Mouse (Mus musculus): ENCODE measurements around the gene Adam25. TPM values are rescaled to one million over a fixed set of nuclear protein-coding genes. Genes with fewer than 3 reads are reported as not detected.

Gene Adam25
- polyA plus RNA-seq (2021; fragmentation: Nextera tagmentation), result not detected in 2 replicates
- long read RNA-seq, experiment 1, result 0 reads
- long read RNA-seq, experiment 2, result 0 reads

GRCm38 (mm10) chr8:40751908-40752307, at the start of gene Adam25:
Gene Adam25 (plus strand): TSS chr8:40752208.

GRCm38 (mm10) chr8:40792973-40793372, 41.0 kb downstream of the Adam25 start, which contains the start of gene Adam20:
Gene Adam20 (plus strand): TSS chr8:40793273.

Other genes starting within 250 kb of the Adam25 start
- not detected in 2 replicates for gene Adam24, start 77.1 kb upstream of the Adam25 start, polyA plus RNA-seq (2021; fragmentation: Nextera tagmentation)
- gene Adam20, start 41.1 kb downstream of the Adam25 start, polyA plus RNA-seq (2021; fragmentation: Nextera tagmentation), result not detected in 2 replicates
- not detected in 2 replicates for gene Adam39, start 70.8 kb downstream of the Adam25 start, polyA plus RNA-seq (2021; fragmentation: Nextera tagmentation)

Data from left cerebral cortex, adult 6 months (tissue).